Comparison of ENCODE assay signal across 20 mouse cellular contexts in the genomic region with DNA sequence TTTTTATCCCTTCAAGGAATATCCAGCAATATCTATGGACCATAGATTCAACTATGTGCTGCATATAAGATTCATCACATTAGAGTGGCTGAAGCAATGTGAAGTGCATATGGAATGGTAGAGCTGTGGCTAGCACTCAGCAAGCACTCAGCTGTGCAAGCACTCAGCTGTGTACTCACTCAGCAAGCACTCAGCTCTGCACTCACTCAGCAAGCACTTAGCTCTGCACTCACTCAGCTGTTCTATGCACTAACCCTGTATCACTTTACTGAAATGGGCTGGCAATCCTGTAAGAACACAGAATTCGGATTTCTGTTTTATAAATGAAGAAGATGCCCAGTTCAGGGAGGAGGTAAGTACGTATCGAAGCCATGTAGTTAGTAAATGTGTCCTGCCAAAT.
"Had no signal": no experiment of that assay in that cellular context is flagged by ENCODE, and none has a peak within 500 bp of the region (broad histone marks: within the 10 kb centered on the region; RNA-seq: fewer than 3 reads in every experiment).

No protein-coding gene starts in this region.

- DNase-seq: kidney, adult 2 months; kidney, postnatal 25 days; layer of hippocampus, adult 9-11 months; liver; retina, postnatal 1 day; right cerebral cortex, postnatal 25 days; spleen, adult 18-20 months; thymus, postnatal 25 days had no signal

- H3K4me1 ChIP-seq: limb, embryonic 10.5 days; limb, embryonic 13.5 days; liver, embryonic 12.5 days; liver, embryonic 15.5 days; midbrain, embryonic 12.5 days; midbrain, embryonic 15.5 days; neural tube, embryonic 13.5 days; stomach, embryonic 15.5 days had no signal

- H3K27ac ChIP-seq: kidney, postnatal 0 days; layer of hippocampus, adult 2 months; limb, embryonic 10.5 days; limb, embryonic 13.5 days; liver, embryonic 12.5 days; liver, embryonic 15.5 days; midbrain, embryonic 12.5 days; midbrain, embryonic 15.5 days; neural tube, embryonic 13.5 days; stomach, embryonic 15.5 days had no signal

- ATAC-seq: intestine, postnatal 0 days; liver, embryonic 12.5 days; midbrain, embryonic 15.5 days had no signal

- H3K4me2 ChIP-seq: limb, embryonic 13.5 days; liver, embryonic 12.5 days; liver, embryonic 15.5 days; lung, embryonic 14.5 days; midbrain, embryonic 12.5 days; midbrain, embryonic 15.5 days; neural tube, embryonic 13.5 days; stomach, embryonic 15.5 days had no signal

- H3K9ac ChIP-seq: limb, embryonic 13.5 days; liver, embryonic 12.5 days; liver, embryonic 15.5 days; lung, embryonic 14.5 days; midbrain, embryonic 12.5 days; midbrain, embryonic 15.5 days; neural tube, embryonic 13.5 days; stomach, embryonic 15.5 days had no signal

- H3K9me3 ChIP-seq: limb, embryonic 10.5 days; limb, embryonic 13.5 days; liver, embryonic 12.5 days; liver, embryonic 15.5 days; midbrain, embryonic 12.5 days; midbrain, embryonic 15.5 days; neural tube, embryonic 13.5 days; stomach, embryonic 15.5 days had no signal

- H3K36me3 ChIP-seq: limb, embryonic 10.5 days; limb, embryonic 13.5 days; liver, embryonic 12.5 days; liver, embryonic 15.5 days; midbrain, embryonic 12.5 days; midbrain, embryonic 15.5 days; neural tube, embryonic 13.5 days; stomach, embryonic 15.5 days had no signal

- H3K4me3 ChIP-seq: layer of hippocampus, adult 2 months; limb, embryonic 10.5 days; limb, embryonic 13.5 days; liver, embryonic 12.5 days; liver, embryonic 15.5 days; midbrain, embryonic 12.5 days; midbrain, embryonic 15.5 days; neural tube, embryonic 13.5 days; stomach, embryonic 15.5 days had no signal

- H3K27me3 ChIP-seq: limb, embryonic 13.5 days; liver, embryonic 12.5 days; liver, embryonic 15.5 days; midbrain, embryonic 12.5 days; midbrain, embryonic 15.5 days; neural tube, embryonic 13.5 days; stomach, embryonic 15.5 days had no signal
